In genomic region chr13:108775882-108776281, GRCm38 (mm10) we compare ENCODE assay signal across 15 mouse cellular contexts.
A peak's percentile ranks its signal among the peaks of the same experiment; 100 is the strongest.
DNase-seq lines count a peak whose midpoint lies in the region; ATAC-seq and TF ChIP-seq lines count a peak whose summit lies in the region.
"Had no signal": no experiment of that assay in that cellular context is flagged by ENCODE, and none has a peak within 500 bp of the region (broad histone marks: within the 10 kb centered on the region; RNA-seq: fewer than 3 reads in every experiment).

No protein-coding gene starts in this region.

- H3K9me3 ChIP-seq in kidney, postnatal 0 days (replicated peaks; ENCODE audit: low read length): no peaks in the 10 kb centered on the region
- no peaks in the 10 kb centered on the region for H3K9me3 ChIP-seq in liver, embryonic 15.5 days (replicated peaks)
- H3K9me3 ChIP-seq in limb, embryonic 10.5 days (replicated peaks): no peaks in the 10 kb centered on the region
- H3K9me3 ChIP-seq: limb, embryonic 15.5 days; midbrain, embryonic 10.5 days had no signal

- peak; percentile 98 for ATAC-seq in frontal cortex, adult (ENCODE audit: low TSS enrichment)
- ATAC-seq in kidney, postnatal 0 days (replicated peaks; ENCODE audit: low FRiP score, low read depth): no peak
- no peak for ATAC-seq in liver, embryonic 15.5 days (ENCODE audit: insufficient read depth)

- no peak for DNase-seq in frontal cortex, postnatal 14 days (ENCODE audit: low spot score in 2 of 2)
- DNase-seq in kidney, postnatal 0 days (ENCODE audit: low spot score): peak; percentile 21
- DNase-seq in kidney, postnatal 25 days: no peak
- DNase-seq in 416B (ENCODE audit: low read depth): peak; percentile 91
- DNase-seq in c-Kit-positive CD71-positive TER-119-positive erythroid progenitor cells, embryonic 14.5 days (ENCODE audit: low spot score): no peak
- DNase-seq in limb, embryonic 10.5 days (ENCODE audit: low spot score): no peak
- DNase-seq: adrenal gland, postnatal 36 days; cerebellum, adult 9-10 months; gastrocnemius, postnatal 10 days; kidney, adult 11 months had no signal

- no peak overlapping the region for H3K4me2 ChIP-seq in kidney, postnatal 0 days (ENCODE audit: low read length)
- peak overlapping the region; percentile 13; the same call in 1 of the 2 replicates for H3K4me2 ChIP-seq in liver, embryonic 15.5 days
- H3K4me2 ChIP-seq: hindbrain, embryonic 14.5 days; limb, embryonic 15.5 days had no signal

- no peaks in the 10 kb centered on the region for H3K4me1 ChIP-seq in kidney, postnatal 0 days (replicated peaks; ENCODE audit: insufficient read depth, low read length)
- H3K4me1 ChIP-seq in liver, embryonic 15.5 days (replicated peaks): no peaks in the 10 kb centered on the region
- no peaks in the 10 kb centered on the region for H3K4me1 ChIP-seq in limb, embryonic 10.5 days
- H3K4me1 ChIP-seq: limb, embryonic 15.5 days; midbrain, embryonic 10.5 days had no signal

- no peak overlapping the region for H3K4me3 ChIP-seq in kidney, postnatal 0 days (replicated peaks; ENCODE audit: low read depth, low read length)
- H3K4me3 ChIP-seq in liver, embryonic 15.5 days (replicated peaks): 0 out of 2 replicates have a peak overlapping the region, but pooled peaks have one; percentile 5
- H3K4me3 ChIP-seq in limb, embryonic 10.5 days: no peak overlapping the region
- H3K4me3 ChIP-seq: limb, embryonic 15.5 days; midbrain, embryonic 10.5 days had no signal

- no peaks in the 10 kb centered on the region for H3K36me3 ChIP-seq in kidney, postnatal 0 days (ENCODE audit: insufficient read depth, low read length)
- no peaks in the 10 kb centered on the region for H3K36me3 ChIP-seq in liver, embryonic 15.5 days (replicated peaks)
- no peaks in the 10 kb centered on the region for H3K36me3 ChIP-seq in limb, embryonic 10.5 days
- H3K36me3 ChIP-seq: limb, embryonic 15.5 days; midbrain, embryonic 10.5 days had no signal

- WGBS in kidney, postnatal 0 days: 65% methylated on average over 7 of the region's 7 CpGs
- 13% methylated on average over 7 of the region's 7 CpGs for WGBS in liver, embryonic 15.5 days (ENCODE audit: insufficient replicate concordance)
- WGBS in limb, embryonic 10.5 days: 77% methylated on average over 7 of the region's 7 CpGs

- H3K27ac ChIP-seq in kidney, postnatal 0 days: no peak overlapping the region
- 0 out of 2 replicates have a peak overlapping the region, but pooled peaks have one; percentile 30 for H3K27ac ChIP-seq in liver, embryonic 15.5 days (replicated peaks)
- H3K27ac ChIP-seq in limb, embryonic 10.5 days: no peak overlapping the region
- H3K27ac ChIP-seq: hindbrain, embryonic 14.5 days; limb, embryonic 15.5 days; midbrain, embryonic 10.5 days had no signal

- no peak overlapping the region for H3K9ac ChIP-seq in kidney, postnatal 0 days (ENCODE audit: low read depth, low read length)
- no peak overlapping the region for H3K9ac ChIP-seq in liver, embryonic 15.5 days
- H3K9ac ChIP-seq: hindbrain, embryonic 14.5 days; limb, embryonic 15.5 days had no signal

- no peaks in the 10 kb centered on the region for H3K27me3 ChIP-seq in kidney, postnatal 0 days (ENCODE audit: insufficient read depth, low read length)
- no peaks in the 10 kb centered on the region for H3K27me3 ChIP-seq in liver, embryonic 15.5 days
- no peaks in the 10 kb centered on the region for H3K27me3 ChIP-seq in limb, embryonic 10.5 days (ENCODE audit: low read depth, poor library complexity, severe bottlenecking)
- H3K27me3 ChIP-seq: limb, embryonic 15.5 days had no signal

- no peak for TF ChIP-seq CTCF in kidney, postnatal 0 days (IDR thresholded peaks at IDR 0.05; ENCODE audit: low read depth)

Comparison
In these comparisons a context has a peak if more than half of its experiments do, and no peak if none do; other contexts are left out.
1. DNase-seq: peak in kidney, postnatal 0 days (single experiment) and 416B (single experiment); none in frontal cortex, postnatal 14 days (0 of 2), kidney, postnatal 25 days (0 of 2), c-Kit-positive CD71-positive TER-119-positive erythroid progenitor cells, embryonic 14.5 days (single experiment) and limb, embryonic 10.5 days (single experiment).